Mouse (Mus musculus): ENCODE measurements around the gene Zfp513. TPM values are rescaled to one million over a fixed set of nuclear protein-coding genes. Genes with fewer than 3 reads are reported as not detected.
A peak's percentile ranks its signal among the peaks of the same experiment; 100 is the strongest.
"Not testable (repeated sequence)": the region's sequence is repeated elsewhere in the genome, so short reads cannot be mapped to it uniquely, and the experiment has no call there.

Zfp513 gene
- polyA plus RNA-seq, 1 experiment from 2014 or later, result 27.3 TPM

- WGBS, result 1% methylated on average over 40 of the region's 40 CpGs
- ATAC-seq (ENCODE audit: low FRiP score, low read depth), result peak; percentile 74
- H3K9ac ChIP-seq, result peak overlapping the region; percentile 94
These were observed 17.9 kb upstream of the Zfp513 start for GRCm38 (mm10) chr5:31219911-31220447.

DNA sequence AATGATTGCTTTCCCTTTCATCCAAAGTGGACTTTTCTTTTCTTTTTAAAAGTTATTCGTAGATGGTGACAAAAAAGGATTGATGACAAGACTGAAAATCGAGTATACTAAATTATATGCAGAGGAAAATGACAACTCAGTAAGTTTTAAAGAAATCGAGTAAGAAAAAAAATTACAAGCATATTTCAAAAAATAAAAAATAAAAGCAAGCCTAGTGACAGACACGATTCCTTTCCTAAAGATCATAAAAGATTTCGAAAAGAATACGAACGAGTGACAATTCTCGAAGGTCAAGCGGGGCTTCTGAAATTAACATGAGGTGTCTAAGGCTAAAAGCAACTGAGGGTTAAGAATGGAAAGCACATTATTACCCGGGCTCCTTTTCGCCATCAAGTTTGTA lies 17.4 kb upstream of the Zfp513 start:
- 3% methylated on average over 11 of the region's 11 CpGs for WGBS
- Histone ChIP-seq H3K36me3 (no peaks in the 10 kb centered on the region), H3K27ac (no peak overlapping the region), H3K9ac (peak overlapping the region; percentile 94), H3K4me3 (peak overlapping the region; percentile 96), H3K27me3 (replicated peaks) (no peaks in the 10 kb centered on the region), H3K4me2 (replicated peaks) (peak overlapping the region; percentile 84), H3K4me1 (peaks cover 6% of the 10 kb centered on the region), H3K9me3 (no peaks in the 10 kb centered on the region)
- no peak for ATAC-seq (ENCODE audit: low FRiP score, low read depth)

More at GRCm38 (mm10) chr5:31219911-31220447, 17.9 kb upstream of the Zfp513 start:
- Histone ChIP-seq H3K36me3 (no peaks in the 10 kb centered on the region), H3K9me3 (no peaks in the 10 kb centered on the region), H3K4me3 (peak overlapping the region; percentile 96), H3K27ac (peak overlapping the region; percentile 90), H3K4me2 (replicated peaks) (peak overlapping the region; percentile 84), H3K4me1 (peaks cover 6% of the 10 kb centered on the region), H3K27me3 (replicated peaks) (no peaks in the 10 kb centered on the region)

- no peak for ATAC-seq (ENCODE audit: low FRiP score, low read depth)
- whole genome bisulfite sequencing, result 3% methylated on average over 2 of the region's 2 CpGs
- Histone ChIP-seq H3K4me3 (peak overlapping the region; percentile 18; the same call in 1 of the 2 replicates), H3K4me2 (replicated peaks) (peak overlapping the region; percentile 84), H3K27ac (no peak overlapping the region), H3K9ac (no peak overlapping the region), H3K9me3 (no peaks in the 10 kb centered on the region), H3K27me3 (replicated peaks) (no peaks in the 10 kb centered on the region), H3K36me3 (no peaks in the 10 kb centered on the region), H3K4me1 (peaks cover 6% of the 10 kb centered on the region)
These were observed 17.0 kb upstream of the Zfp513 start for GRCm38 (mm10) chr5:31219070-31219469.

DNA sequence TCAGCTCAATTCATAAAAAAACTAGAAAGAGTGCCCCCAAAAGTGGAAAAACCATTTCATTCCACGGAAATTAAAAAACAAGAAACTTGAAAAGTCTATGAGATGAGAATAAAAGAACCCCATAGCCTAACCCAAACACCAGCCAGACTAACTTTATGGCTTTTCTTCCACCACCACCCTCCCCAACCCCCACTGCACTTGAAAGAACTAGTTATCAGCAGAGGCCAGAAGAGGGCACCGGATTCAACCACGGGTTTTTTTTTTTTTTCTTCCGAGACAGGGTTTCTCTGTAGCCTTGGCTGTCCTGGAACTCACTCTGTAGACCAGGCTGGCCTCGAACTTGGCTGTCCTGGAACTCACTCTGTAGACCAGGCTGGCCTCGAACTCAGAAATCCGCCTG lies 16.2 kb upstream of the Zfp513 start:
- ATAC-seq (ENCODE audit: low FRiP score, low read depth), result no peak
- H3K27me3 ChIP-seq (replicated peaks), result no peaks in the 10 kb centered on the region
- WGBS, result 63% methylated on average over 7 of the region's 7 CpGs
- no peak overlapping the region for H3K9ac ChIP-seq
- H3K9me3 ChIP-seq, result no peaks in the 10 kb centered on the region
- no peak overlapping the region for H3K27ac ChIP-seq
- H3K4me1 ChIP-seq, result peaks cover 6% of the 10 kb centered on the region
- no peak overlapping the region for H3K4me2 ChIP-seq (replicated peaks)
- H3K4me3 ChIP-seq, result no peak overlapping the region
- H3K36me3 ChIP-seq, result no peaks in the 10 kb centered on the region

GRCm38 (mm10) chr5:31216554-31216953 lies 14.5 kb upstream of the Zfp513 start:
- not testable (repeated sequence) for H3K4me3 ChIP-seq; H3K9me3 ChIP-seq; H3K36me3 ChIP-seq; ATAC-seq (ENCODE audit: low FRiP score, low read depth); H3K27ac ChIP-seq; H3K4me1 ChIP-seq; H3K27me3 ChIP-seq (replicated peaks); H3K4me2 ChIP-seq (replicated peaks); H3K9ac ChIP-seq
- 95% methylated on average over 6 of the region's 6 CpGs for WGBS

- H3K36me3 ChIP-seq, result peaks cover 68% of the 10 kb centered on the region
- no peak overlapping the region; the same call in 1 of the 2 replicates for H3K4me3 ChIP-seq
- ATAC-seq (ENCODE audit: low FRiP score, low read depth), result no peak
- no peaks in the 10 kb centered on the region for H3K27me3 ChIP-seq (replicated peaks)
- H3K27ac ChIP-seq, result no peak overlapping the region
- H3K9ac ChIP-seq, result no peak overlapping the region
- no peak overlapping the region for H3K4me2 ChIP-seq (replicated peaks)
- peaks cover 5% of the 10 kb centered on the region for H3K9me3 ChIP-seq
- WGBS, result 95% methylated on average over 6 of the region's 6 CpGs
- H3K4me1 ChIP-seq, result peaks cover 23% of the 10 kb centered on the region
These were observed 2.3 kb upstream of the Zfp513 start for GRCm38 (mm10) chr5:31204421-31204820.

DNA sequence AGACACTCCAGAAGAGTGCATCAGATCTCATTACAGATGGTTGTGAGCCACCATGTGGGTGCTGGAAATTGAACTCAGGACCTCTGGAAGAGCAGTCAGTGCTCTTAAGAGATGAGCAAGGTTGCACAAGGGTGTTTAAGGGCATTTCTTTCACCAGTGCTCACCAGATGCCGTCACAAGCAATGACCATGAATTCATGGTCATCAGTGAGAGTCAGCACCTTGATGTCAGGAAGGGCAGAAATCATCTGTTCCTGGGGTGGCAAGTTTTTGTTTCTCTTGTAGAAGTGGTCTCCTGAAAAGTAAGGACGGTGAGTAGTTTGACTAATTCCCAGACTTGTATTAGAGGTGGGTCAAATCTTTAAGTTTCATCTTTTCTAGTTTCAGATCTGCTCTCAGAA lies 1.8 kb upstream of the Zfp513 start:
- ATAC-seq (ENCODE audit: low FRiP score, low read depth), result no peak
- Histone ChIP-seq H3K36me3 (peaks cover 74% of the 10 kb centered on the region), H3K4me3 (no peak overlapping the region), H3K9me3 (peaks cover 5% of the 10 kb centered on the region), H3K9ac (no peak overlapping the region), H3K27ac (no peak overlapping the region), H3K4me1 (peaks cover 23% of the 10 kb centered on the region), H3K27me3 (replicated peaks) (no peaks in the 10 kb centered on the region), H3K4me2 (replicated peaks) (no peak overlapping the region)
- WGBS, result 91% methylated on average over 2 of the region's 2 CpGs

- WGBS, result 84% methylated on average over 7 of the region's 7 CpGs
- Histone ChIP-seq H3K36me3 (peaks cover 81% of the 10 kb centered on the region), H3K9me3 (peaks cover 5% of the 10 kb centered on the region)
These were observed 830 bp upstream of the Zfp513 start for GRCm38 (mm10) chr5:31202933-31203332.

GRCm38 (mm10) chr5:31201042-31201741 lies 911 bp downstream of the Zfp513 start:
- WGBS, result 21% methylated on average over 13 of the region's 13 CpGs
- Histone ChIP-seq H3K27ac (peak overlapping the region; percentile 72; the same call in 1 of the 2 replicates), H3K4me1 (peaks cover 23% of the 10 kb centered on the region), H3K9me3 (peaks cover 5% of the 10 kb centered on the region), H3K27me3 (replicated peaks) (no peaks in the 10 kb centered on the region), H3K36me3 (peaks cover 83% of the 10 kb centered on the region), H3K9ac (peak overlapping the region; percentile 88), H3K4me2 (replicated peaks) (peak overlapping the region; percentile 87), H3K4me3 (peak overlapping the region; percentile 88)
- no peak for ATAC-seq (ENCODE audit: low FRiP score, low read depth)

More at GRCm38 (mm10) chr5:31202933-31203332, 830 bp upstream of the Zfp513 start:
- Histone ChIP-seq H3K27ac (peak overlapping the region; percentile 62; the same call in 1 of the 2 replicates), H3K4me3 (peak overlapping the region; percentile 43), H3K9ac (peak overlapping the region; percentile 47), H3K4me2 (replicated peaks) (peak overlapping the region; percentile 87), H3K27me3 (replicated peaks) (no peaks in the 10 kb centered on the region), H3K4me1 (peaks cover 23% of the 10 kb centered on the region)
- ATAC-seq (ENCODE audit: low FRiP score, low read depth), result 0 out of 2 replicates have a peak, but pooled peaks have one; percentile 27

DNA sequence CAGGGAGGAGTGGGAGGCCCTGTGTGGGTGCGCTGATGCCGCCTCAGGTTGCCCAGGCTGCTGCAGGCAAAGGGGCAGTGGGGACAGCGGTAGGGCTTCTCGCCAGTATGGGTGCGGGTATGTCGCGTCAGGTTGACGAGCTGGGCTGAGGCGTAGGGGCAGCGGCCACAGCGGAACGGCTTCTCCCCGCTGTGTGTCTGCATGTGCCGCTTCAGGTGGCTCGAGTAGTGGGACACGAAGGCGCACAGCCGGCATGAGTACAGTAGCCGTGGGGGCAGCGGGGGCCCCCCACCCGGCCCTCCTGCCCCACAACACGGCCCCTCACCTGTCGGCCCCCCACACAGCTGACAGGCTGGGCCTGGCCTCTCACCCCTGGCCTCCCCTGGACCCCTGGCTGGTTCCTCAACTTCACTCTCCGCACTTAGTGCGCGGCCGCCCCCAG lies 1.8 kb downstream of the Zfp513 start:
- no peak for ATAC-seq (ENCODE audit: low FRiP score, low read depth)
- H3K27ac ChIP-seq, result no peak overlapping the region
- H3K4me3 ChIP-seq, result 0 out of 2 replicates have a peak overlapping the region, but pooled peaks have one; percentile 0
- H3K4me1 ChIP-seq, result peaks cover 23% of the 10 kb centered on the region
- peak overlapping the region; percentile 17; the same call in 1 of the 2 replicates for H3K9ac ChIP-seq
- H3K36me3 ChIP-seq, result peaks cover 84% of the 10 kb centered on the region
- H3K27me3 ChIP-seq (replicated peaks), result no peaks in the 10 kb centered on the region
- H3K9me3 ChIP-seq, result peaks cover 5% of the 10 kb centered on the region
- peak overlapping the region; percentile 87 for H3K4me2 ChIP-seq (replicated peaks)
- 90% methylated on average over 27 of the region's 27 CpGs for WGBS

GRCm38 (mm10) chr5:31199893-31200292 lies 2.2 kb downstream of the Zfp513 start:
- Histone ChIP-seq H3K4me3 (0 out of 2 replicates have a peak overlapping the region, but pooled peaks have one; percentile 0), H3K9me3 (peaks cover 5% of the 10 kb centered on the region), H3K4me1 (peaks cover 23% of the 10 kb centered on the region), H3K4me2 (replicated peaks) (peak overlapping the region; percentile 87; the same call in 1 of the 2 replicates), H3K27me3 (replicated peaks) (no peaks in the 10 kb centered on the region), H3K27ac (no peak overlapping the region), H3K9ac (peak overlapping the region; percentile 17; the same call in 1 of the 2 replicates), H3K36me3 (peaks cover 84% of the 10 kb centered on the region)
- no peak for ATAC-seq (ENCODE audit: low FRiP score, low read depth)
- WGBS, result 87% methylated on average over 9 of the region's 9 CpGs

- Histone ChIP-seq H3K9ac (no peak overlapping the region), H3K36me3 (peaks cover 84% of the 10 kb centered on the region), H3K27me3 (replicated peaks) (no peaks in the 10 kb centered on the region), H3K4me3 (no peak overlapping the region), H3K4me1 (peaks cover 25% of the 10 kb centered on the region), H3K4me2 (replicated peaks) (no peak overlapping the region), H3K9me3 (peaks cover 5% of the 10 kb centered on the region), H3K27ac (no peak overlapping the region)
- 93% methylated on average over 19 of the region's 19 CpGs for WGBS
- no peak for ATAC-seq (ENCODE audit: low FRiP score, low read depth)
These were observed 2.7 kb downstream of the Zfp513 start for GRCm38 (mm10) chr5:31199321-31199892.

All from neural tube, embryonic 12.5 days (tissue).